Mouse (Mus musculus): Measurements from ENCODE around the gene Ptprcap.

The Ptprcap gene

GRCm38 (mm10) chr19:4194776-4195650, 41.6 kb downstream of the Ptprcap start:
- no peak for DNase-seq (ENCODE audit: low spot score)

GRCm38 (mm10) chr19:4196048-4196447, 42.6 kb downstream of the Ptprcap start:
- no peak for DNase-seq (ENCODE audit: low spot score)

- DNase-seq (ENCODE audit: low spot score), result no peak
These were observed 43.1 kb downstream of the Ptprcap start for GRCm38 (mm10) chr19:4196548-4196947.

GRCm38 (mm10) chr19:4197180-4197579, 43.8 kb downstream of the Ptprcap start:
- DNase-seq (ENCODE audit: low spot score), result no peak

- peak; percentile 96 for DNase-seq (ENCODE audit: low spot score)
These were observed 48.0 kb downstream of the Ptprcap start, which contains the start of gene Rad9a for GRCm38 (mm10) chr19:4201291-4201909. Gene Rad9a (minus strand): TSS chr19:4201662.

GRCm38 (mm10) chr19:4202149-4202548, 48.7 kb downstream of the Ptprcap start:
- no peak for DNase-seq (ENCODE audit: low spot score)

GRCm38 (mm10) chr19:4203148-4203547, 49.7 kb downstream of the Ptprcap start:
- DNase-seq (ENCODE audit: low spot score), result no peak

GRCm38 (mm10) chr19:4203604-4204326, 50.4 kb downstream of the Ptprcap start:
- DNase-seq (ENCODE audit: low spot score), result no peak

- DNase-seq (ENCODE audit: low spot score), result no peak
These were observed 51.5 kb downstream of the Ptprcap start for GRCm38 (mm10) chr19:4204889-4205288.
